Comparison of ENCODE assay signal across 8 mouse cellular contexts in genomic region chr13:74462699-74463385, GRCm38 (mm10). TPM values are rescaled to one million over a fixed set of nuclear protein-coding genes. Genes with fewer than 3 reads are reported as not detected.
A peak's percentile ranks its signal among the peaks of the same experiment; 100 is the strongest.
DNase-seq lines count a peak whose midpoint lies in the region; ATAC-seq and TF ChIP-seq lines count a peak whose summit lies in the region.

No protein-coding gene starts in this region.

- peak overlapping the region; percentile 61 for H3K9ac ChIP-seq in hindbrain, postnatal 0 days (replicated peaks; ENCODE audit: low read length)

- H3K27ac ChIP-seq in gastrocnemius, adult 2 months: peak overlapping the region; percentile 88
- H3K27ac ChIP-seq in hindbrain, postnatal 0 days: peak overlapping the region; percentile 91
- H3K27ac ChIP-seq in left cerebral cortex, adult 2 months: peak overlapping the region; percentile 85

- DNase-seq in ZHBTc4 (ENCODE audit: low read depth, low spot score): peak; percentile 96
- peak; percentile 86 for DNase-seq in gastrocnemius, adult 2 months
- peak; percentile 92 for DNase-seq in hindbrain, postnatal 0 days (ENCODE audit: low spot score)
- peak; percentile 70 for DNase-seq in left cerebral cortex, adult 2 months (ENCODE audit: extremely low spot score in 1 of 2, low spot score in 2 of 2)
- peak; percentile 72 to 77 for DNase-seq in right cerebral cortex, adult 2 months (ENCODE audit: low spot score in 2 of 2)
- DNase-seq in urinary bladder, postnatal 14 days (ENCODE audit: low spot score): peak; percentile 81

- no peaks in the 10 kb centered on the region for H3K36me3 ChIP-seq in hindbrain, postnatal 0 days (ENCODE audit: insufficient read depth, low read length)

- H3K4me2 ChIP-seq in hindbrain, postnatal 0 days (ENCODE audit: low read depth, low read length): peak overlapping the region; percentile 62

- WGBS in hindbrain, postnatal 0 days: under 1% methylated on average over 23 of the region's 23 CpGs

- TF ChIP-seq CTCF in gastrocnemius, adult 2 months (IDR thresholded peaks at IDR 0.05): no peak
- no peak for TF ChIP-seq CTCF in hindbrain, postnatal 0 days (IDR thresholded peaks at IDR 0.05; ENCODE audit: low read depth)
- no peak for TF ChIP-seq CTCF in left cerebral cortex, adult 2 months (IDR thresholded peaks at IDR 0.05)

- H3K4me1 ChIP-seq in hindbrain, postnatal 0 days (ENCODE audit: insufficient read depth, low read length): no peaks in the 10 kb centered on the region

- no peaks in the 10 kb centered on the region for H3K9me3 ChIP-seq in hindbrain, postnatal 0 days (ENCODE audit: low read length)

- H3K27me3 ChIP-seq in hindbrain, postnatal 0 days (ENCODE audit: insufficient read depth, low read length): no peaks in the 10 kb centered on the region

- intact Hi-C loops in gastrocnemius, adult 2 months (cut with DNase I): loop anchor here (5.0 kb wide), 1 partner anchor 116 kb away; no protein-coding TSS in a partner anchor
- intact Hi-C loops in left cerebral cortex, adult 2 months (cut with DNase I): loop anchor here (1.0 to 2.0 kb wide), 2 partner anchors 31 to 72 kb away; partner anchors contain the start of gene Zfp72

- H3K4me3 ChIP-seq in gastrocnemius, adult 2 months: peak overlapping the region; percentile 81
- peak overlapping the region; percentile 61 for H3K4me3 ChIP-seq in hindbrain, postnatal 0 days (ENCODE audit: low read length)
- H3K4me3 ChIP-seq in left cerebral cortex, adult 2 months: peak overlapping the region; percentile 54

- ATAC-seq in common myeloid progenitor, adult 5-6 weeks (replicated peaks; ENCODE audit: low read depth, poor library complexity, severe bottlenecking): peak; percentile 99
- ATAC-seq in hindbrain, postnatal 0 days: peak; percentile 99
- peak; percentile 99 for ATAC-seq in megakaryocyte, adult 5-6 weeks (ENCODE audit: poor library complexity, severe bottlenecking)

RNA-seq across cellular contexts. Expression of gene Zfp825, which starts 30.9 kb away (rescaled TPM):
- 8.6 and 19.7 TPM in 2 replicates for total RNA-seq in common myeloid progenitor, adult 5-6 weeks (2017)
- 1 to 10 TPM; 6.7 to 7.5 TPM for total RNA-seq in gastrocnemius, adult 2 months (2021)
- total RNA-seq in hindbrain, postnatal 0 days (2014; rRNA removed): 4.0 and 5.1 TPM in 2 replicates
- 11.4 and 12.7 TPM in 2 replicates for polyA plus RNA-seq in hindbrain, postnatal 0 days (2015; fragmentation: Nextera tagmentation; extraction: Ambion mirVana)
- total RNA-seq in left cerebral cortex, adult 2 months (2021): 1 to 10 TPM; 7.2 to 8.5 TPM
- 21.2 and 28.7 TPM in 2 replicates for total RNA-seq in megakaryocyte, adult 5-6 weeks (2015)
- 8.4 and 12.4 TPM in 2 replicates for total RNA-seq in megakaryocyte, adult 5-6 weeks (2017)

Comparison
In these comparisons a context has a peak if more than half of its experiments do, and no peak if none do; other contexts are left out.
1. Peak in every context shown above with its lines: DNase-seq, ATAC-seq, H3K4me3 ChIP-seq and H3K27ac ChIP-seq.